Mouse (Mus musculus) mature B cell (primary cell): Measurements from ENCODE around the gene Apobec4.

Source experiments
- in situ Hi-C: fragments of 300-500 bp; cut with MboI; formaldehyde crosslinking; loops from 2 replicates; pipeline ENCODE4 v1.14.3; 2019

Apobec4 gene

DNA sequence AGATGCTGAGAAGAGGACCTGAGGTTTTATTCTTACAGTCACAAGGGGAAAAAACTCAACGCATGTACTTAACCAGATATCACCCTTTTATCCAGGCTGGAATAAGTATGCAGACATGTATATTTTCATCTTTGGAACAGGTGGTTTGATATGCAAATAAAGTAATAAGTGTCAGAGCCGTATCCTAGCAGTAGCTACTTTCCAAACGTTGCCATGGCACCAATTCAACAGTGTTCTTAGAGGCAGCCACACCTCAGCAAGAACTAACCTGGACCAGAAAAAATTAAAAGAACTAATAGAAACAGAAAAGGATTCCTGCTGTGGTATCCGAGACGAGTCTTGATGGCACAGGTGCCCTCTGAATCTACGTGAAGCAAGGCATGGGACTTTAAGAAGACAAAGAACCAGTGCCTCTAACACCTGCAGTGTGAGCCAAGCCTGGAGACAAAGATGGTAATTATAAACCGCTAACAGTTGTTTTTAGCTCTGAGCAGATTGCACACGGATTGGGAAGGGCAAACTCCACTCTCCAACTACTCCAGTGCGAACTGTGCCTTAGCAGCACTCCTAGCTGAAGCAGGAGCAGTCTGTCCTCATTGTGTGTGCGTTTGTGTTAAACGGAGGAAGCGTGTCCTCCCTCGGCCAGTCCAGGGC is at the start of gene Apobec4:
Gene Apobec4, plus strand, starts transcription at position 240 of the 654 bp plus-strand sequence.
- in situ Hi-C loops: no loop called here

DNA sequence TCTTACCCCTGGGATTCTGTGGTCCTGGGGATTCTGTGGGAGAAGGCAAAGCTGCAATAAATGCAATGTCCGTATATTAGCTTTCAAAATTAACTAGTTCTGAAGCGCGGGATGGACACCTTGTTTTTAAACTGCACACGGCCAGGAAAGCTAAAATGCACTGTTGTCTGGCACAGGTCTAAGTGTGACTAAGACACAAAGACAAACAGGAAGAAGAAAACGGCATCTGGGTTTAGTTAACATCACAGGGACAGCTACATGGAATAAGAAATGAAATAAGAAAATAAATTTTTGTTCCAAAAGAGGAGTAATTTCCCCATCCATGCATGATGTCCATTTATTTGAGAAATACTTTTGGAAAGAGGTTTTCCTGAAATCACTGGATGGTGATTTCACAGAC is 49.3 kb upstream of the Apobec4 start:
- in situ Hi-C loops: no loop called here

DNA sequence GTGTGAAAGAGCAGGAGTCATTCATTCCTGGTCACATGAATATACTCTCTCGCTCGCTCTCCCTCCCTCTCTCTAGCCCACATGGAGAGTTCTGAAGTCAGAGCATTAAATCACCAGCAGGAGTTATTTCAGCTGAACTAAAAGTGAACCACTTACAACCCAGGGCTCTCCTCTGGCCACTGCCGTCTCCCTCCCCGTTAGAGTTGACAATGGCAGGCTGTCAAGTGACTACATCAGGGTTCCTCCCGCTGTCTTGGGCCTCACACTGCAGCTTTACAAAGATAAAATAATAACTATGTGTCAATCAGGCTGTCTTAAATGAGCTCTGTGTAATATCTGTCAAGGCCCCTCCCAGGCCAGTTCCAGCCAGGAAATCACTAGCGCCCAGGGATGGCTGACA is 47.4 kb upstream of the Apobec4 start:
- in situ Hi-C loops: no loop called here

DNA sequence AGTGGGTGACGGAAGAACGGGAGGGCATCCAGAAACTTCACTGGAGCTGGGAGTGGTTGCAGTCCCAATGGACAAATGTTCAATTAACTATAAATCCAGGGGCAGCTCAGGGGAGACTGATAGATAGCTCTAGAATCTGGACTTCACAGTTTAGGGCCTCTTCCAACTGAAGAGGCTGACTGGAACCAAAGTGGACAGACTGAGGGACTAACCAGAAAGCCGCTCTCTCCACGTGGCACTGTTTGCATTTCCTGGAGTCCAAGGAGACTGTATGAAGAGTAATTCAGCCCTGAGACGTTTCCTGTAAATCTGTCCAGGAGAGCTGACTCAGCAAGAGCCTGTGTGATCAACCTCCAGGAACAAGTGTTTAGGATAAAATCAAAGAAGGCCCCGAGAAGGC is 46.4 kb upstream of the Apobec4 start:
- in situ Hi-C loops: no loop called here

DNA sequence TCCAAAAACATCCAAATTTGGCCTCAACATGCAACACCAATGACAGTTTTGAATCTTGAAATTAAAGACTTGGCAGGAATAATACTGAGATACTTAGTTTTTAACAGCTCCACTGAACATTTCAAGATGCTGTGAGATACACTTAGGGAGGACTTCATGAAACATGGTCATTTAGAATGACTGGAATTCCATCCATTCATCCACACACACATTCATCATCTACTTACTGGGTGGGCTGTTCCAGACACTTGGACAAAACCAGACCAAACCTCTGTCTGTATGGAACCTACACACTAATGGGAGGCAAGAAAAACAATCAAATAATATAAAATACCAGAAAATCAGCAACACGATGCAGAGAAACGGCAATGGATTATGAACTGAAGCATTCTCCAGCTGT is 42.8 kb upstream of the Apobec4 start:
- in situ Hi-C loops: no loop called here

DNA sequence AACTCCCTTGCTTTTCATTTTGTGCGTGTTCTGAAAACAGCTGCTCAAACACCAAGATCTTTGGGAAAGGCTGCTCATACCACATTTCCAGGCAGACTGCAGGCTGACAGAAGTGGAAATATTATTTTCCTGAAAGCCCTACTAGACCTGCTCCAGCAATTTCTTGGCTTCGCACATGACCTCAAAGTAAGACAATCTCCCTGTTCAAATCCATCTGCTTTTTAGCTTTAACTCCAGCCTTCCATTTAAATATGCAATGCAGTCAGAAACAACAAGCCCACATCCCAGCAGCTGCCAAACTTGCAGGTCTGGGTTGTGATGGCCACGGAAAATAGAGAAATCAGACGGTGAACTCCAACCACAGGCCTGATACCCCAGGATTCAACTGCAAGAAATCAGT is 39.3 kb upstream of the Apobec4 start:
- in situ Hi-C loops: no loop called here

DNA sequence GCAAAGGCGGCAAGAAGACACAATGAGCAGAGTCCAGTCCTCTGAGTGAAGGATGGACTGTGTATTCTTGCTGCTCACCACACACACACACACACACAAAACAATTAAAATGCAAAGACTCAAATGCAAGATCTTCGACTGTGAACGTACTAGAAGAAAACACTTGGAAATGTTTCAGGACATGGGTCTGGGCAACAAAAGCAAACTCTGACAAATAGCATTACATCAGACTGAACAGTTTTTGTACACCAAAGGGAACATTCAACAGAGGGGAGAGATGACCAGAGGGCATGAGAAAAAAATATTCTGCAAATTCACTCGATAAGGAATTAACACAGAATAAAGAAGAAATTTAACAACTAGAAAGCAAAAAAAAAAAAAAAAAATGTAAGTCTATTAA is 36.4 kb upstream of the Apobec4 start:
- in situ Hi-C loops: no loop called here

DNA sequence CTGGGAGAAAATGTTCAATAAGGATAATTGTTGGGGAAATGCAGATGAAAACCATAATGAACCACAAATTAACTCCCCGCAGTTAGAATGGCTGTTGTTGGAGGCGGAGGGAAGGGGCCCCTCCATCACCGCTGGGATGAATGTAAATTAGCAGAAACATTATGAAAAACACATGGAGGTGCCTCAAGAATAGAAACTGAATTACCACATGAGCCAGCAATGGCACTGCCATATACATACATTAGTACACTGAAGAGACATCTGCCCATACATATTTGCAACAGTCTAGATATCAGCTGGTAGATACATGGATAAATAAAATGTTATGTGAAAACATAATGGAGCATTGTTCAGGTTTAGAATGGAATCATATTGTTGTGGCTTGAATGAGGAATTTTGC is 35.9 kb upstream of the Apobec4 start:
- in situ Hi-C loops: no loop called here

DNA sequence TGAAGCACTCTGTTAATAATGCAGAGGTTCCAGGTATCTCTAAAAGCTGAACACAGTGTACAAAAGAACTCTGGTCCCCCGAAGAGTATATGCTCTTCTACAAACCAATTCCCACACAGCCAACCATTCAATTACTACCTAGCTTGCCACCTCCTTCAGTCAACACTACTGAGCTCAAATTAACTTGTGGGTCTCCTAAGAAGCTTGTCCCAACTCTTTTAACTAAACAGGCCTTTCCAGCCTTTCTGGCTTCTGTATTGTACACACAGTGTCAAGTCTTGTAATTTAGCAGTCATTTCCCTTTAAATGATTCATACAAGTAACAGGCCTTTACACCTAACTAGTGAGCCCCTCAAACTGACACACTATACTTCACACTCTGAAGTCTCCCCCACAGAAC is 33.0 kb upstream of the Apobec4 start:
- in situ Hi-C loops: no loop called here

DNA sequence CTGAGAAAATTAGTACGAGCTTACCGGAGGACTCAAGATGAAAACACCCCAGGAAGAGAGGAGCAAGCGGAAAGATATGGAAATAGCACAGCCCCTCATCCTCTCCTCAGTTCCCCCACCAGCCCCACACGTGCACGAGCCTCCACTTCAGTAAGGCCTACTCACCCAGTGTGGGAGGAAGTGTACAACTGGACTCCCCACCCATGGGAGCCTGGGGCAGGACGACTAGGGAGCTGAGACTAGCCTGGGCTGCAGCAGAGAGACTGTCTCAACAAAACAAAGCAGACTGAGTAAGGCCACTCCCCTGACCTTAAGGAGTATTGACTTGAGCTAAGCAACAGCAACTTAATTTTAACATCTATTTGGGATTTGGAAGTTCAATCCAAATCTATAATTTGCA is 32.2 kb upstream of the Apobec4 start:
- in situ Hi-C loops: no loop called here

DNA sequence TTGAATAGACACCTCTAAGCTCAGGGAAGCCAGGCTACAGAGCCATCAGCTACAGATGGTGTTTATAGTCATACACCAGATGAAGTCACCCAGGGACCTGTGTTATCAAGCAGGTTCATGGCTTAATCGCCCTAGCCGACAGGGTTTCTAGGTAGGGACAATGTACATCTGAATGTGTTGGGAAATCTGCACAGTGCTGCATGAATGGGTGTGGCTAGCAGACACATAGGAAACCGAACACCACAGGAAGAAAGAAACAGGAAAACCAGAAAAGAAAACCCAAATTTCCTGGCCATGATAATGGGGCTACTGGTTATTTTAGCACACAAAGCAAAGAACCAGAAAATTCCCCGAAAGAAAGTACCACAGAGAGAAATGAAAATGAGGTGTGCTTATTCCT is 29.4 kb upstream of the Apobec4 start:
- in situ Hi-C loops: no loop called here

DNA sequence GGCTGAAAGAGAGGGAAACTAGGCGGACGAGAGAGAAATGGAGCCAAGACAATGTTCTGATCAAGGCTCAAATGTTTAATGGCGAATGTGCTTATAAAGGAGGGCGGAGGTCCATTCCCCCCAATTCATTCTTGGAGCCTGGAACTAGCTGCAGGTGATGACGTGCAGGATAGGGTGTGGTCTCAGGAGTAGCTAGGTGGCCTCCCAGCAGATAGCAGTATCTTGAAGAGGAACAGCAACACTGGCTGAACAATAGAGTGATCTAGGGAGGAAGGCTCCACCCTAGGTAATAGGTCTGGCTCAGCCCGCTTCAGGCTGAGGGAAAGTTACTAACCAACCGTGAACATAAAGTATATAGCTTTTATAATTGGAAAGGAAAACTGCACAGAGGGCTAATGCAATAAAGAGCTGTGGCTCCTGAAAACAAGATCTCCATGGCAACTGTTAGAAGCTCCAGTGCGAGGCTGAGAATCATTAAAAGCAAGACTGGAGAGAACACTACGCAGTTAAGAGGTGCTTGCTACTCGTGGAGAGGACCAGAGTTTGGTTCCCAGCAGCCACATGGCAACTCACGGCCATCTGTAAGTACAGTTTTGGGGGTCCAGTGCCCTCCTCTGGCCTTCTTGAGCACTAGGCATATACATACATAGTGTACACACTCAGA is 28.7 kb upstream of the Apobec4 start:
- in situ Hi-C loops: no loop called here

DNA sequence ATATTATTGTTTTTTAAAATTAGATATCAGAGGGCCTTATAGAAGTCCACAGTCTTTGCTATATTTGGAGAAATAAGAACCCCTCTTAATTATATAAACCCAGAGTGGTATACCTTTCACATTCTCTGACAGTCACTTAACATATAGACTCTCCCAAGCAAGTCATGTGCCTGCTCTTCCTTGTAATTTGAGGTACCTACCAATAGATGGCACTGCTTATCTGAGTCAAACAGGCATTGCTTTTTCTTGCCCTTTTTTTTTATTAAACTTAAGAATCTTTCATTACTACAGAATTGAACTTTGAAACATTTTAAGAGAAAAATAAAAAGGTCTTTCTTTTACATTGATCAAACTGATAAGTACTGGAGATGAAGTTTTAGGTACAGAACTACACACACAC is 26.1 kb upstream of the Apobec4 start:
- in situ Hi-C loops: no loop called here

DNA sequence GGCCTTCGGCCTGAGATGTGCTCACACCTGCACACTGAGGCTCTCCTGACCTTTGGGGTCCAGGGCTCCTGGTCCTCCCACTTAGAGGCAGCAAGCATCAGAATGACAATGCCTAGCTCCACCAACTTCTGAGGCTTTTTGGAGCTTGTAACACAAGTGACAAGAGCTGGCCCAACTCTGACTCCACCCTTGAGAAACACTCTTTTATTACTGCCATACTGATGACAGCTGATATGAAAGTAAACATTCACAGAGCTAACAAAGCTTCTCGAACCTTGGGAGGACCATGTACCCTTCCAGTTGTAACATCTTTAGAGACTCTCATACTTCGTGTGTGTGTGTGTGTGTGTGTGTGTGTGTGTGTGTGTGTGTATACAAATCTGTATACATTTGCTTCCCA is 24.3 kb upstream of the Apobec4 start:
- in situ Hi-C loops: no loop called here

DNA sequence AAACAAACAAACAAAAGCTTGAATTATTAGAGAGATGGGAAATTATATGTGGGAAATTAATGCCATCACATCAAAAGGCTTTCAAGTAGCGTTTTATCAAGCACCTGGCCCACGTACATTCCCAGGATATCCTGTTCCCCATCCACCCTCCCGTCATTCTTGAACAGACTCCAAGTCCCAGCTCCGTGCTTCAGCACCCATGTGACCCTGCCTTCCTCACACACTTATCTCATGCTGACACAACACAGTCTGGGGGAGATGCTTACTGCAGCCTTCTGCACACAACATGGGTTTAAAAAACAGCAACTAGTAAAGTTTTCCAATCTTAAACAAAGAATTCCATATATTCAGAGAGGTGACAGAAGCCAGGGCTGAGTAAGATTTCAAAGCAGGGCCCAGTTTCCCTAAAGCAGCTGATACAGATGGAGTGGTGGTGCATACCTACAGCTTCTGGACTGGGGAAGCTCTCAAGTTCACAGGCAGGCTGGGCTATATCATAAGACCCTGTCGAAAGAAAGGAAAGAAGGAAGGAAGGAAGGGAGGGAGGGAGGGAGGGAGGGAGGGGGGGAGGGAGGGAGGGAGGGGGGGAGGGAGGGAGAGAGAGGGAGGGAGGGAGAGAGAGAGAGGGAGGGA is 22.6 kb upstream of the Apobec4 start:
- in situ Hi-C loops: no loop called here

DNA sequence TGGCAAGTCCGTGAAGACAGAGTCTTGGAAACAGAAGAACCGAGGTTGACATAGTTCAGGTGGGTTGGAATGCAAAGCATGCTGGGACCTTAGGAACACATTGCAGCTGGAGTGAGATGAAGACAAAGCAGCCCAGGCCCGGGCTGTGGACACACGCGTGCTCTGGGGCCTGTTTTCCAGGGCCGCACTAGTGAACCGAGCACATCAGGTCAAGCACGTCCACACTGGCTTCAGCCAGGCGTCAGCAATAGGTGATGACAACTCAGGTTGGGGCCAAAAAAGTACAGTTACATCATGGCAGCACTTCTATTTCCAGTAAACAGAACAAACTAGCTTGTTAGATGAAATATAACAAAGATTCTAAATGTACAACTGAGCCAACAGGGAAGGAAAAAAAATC is 11.6 kb upstream of the Apobec4 start:
- in situ Hi-C loops: no loop called here

DNA sequence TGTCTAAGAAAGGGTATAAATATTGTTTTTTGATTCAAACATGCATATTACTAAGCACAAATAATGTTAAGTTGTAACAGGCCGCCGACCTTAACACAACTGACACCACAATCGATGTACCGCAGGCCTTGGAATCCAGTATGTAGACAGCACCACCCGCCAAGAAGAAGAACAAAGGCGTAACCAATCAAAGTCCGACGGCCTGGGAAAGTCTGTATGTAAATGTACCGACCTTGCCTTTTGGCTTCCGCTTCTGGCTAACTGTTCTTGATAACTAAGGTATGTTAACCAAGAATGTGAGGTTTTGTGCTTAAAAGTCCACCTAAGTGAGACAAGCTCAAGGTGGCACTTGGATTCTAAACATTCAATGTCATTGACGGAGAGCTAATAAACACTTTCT is 11.0 kb upstream of the Apobec4 start:
- in situ Hi-C loops: no loop called here

DNA sequence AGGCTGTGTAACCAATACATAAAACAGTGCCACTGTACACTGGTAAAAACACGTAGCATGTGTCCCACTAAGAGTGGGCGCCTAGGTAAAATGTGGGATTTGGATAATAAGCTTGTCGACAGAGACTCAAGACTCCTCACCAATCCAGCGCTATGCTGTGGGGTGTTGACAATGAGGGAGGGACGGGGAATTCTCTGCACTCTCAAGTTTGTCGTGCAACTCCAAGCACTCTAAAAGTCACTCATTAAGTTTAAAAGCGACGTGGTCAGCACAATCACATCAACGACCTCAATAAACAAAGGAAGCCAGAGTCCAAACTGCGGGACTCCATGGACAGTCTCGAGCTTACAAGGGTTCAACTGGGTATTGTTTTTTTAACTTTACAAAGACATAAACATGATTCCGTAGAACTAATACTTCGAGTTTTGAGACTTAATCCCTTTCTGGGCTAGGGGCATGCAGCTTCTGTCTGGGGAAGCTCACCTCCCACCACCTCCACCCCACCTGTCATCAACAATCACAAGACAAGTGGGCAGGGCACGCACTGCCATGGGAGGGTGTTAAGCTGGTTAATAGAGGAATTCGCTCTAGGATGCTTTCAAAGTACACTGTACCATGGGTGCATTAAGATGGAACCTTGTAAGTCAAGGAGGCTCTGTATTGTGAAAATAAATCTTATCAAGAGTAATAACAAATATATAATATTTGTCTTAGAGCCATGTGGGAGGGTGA is 7.1 kb upstream of the Apobec4 start:
- in situ Hi-C loops: loop anchor here (10.0 kb wide), 1 partner anchor 218 kb away; no protein-coding TSS in a partner anchor

DNA sequence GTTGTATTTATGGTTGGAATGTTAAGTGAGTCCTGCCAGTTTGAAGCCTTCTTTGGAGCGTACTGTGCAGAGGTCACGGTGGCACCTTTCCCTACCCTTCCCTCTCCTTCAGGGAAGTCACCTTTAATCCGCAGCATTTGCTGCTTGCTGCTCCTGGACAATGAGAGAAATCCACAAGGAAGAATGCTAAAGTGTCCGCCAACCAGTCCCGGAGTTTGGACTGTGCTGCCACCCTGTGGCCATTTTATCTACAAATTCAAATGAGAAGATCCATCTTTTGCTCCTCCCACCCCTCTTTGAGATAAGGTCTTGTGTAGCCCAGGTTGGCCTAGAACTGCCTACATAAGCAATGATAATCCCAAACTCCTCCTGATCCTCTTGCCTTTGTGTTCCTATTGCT is 3.9 kb upstream of the Apobec4 start:
- in situ Hi-C loops: loop anchor here (10.0 kb wide), 1 partner anchor 222 kb away; no protein-coding TSS in a partner anchor

DNA sequence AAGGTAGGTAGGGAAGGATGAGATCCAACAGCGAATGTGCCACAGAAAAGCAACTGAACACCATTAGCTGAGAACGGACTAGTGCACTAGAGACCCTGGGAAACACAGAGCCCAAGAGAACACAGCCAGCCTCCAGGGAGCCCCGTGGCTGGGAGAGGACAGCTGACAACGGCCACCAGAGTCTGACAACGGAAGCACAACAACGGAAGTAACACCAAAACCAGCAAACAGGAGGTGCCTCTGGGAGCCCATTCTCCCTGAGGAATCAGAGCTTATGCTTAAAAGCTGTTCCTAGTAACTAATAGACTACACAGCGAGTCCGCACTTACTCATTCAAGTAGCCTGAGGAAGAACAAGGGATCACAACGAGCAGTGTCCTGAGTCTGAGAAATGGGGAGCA is 1.1 kb upstream of the Apobec4 start:
- in situ Hi-C loops: loop anchor here (10.0 kb wide), 1 partner anchor 224 kb away; no protein-coding TSS in a partner anchor

DNA sequence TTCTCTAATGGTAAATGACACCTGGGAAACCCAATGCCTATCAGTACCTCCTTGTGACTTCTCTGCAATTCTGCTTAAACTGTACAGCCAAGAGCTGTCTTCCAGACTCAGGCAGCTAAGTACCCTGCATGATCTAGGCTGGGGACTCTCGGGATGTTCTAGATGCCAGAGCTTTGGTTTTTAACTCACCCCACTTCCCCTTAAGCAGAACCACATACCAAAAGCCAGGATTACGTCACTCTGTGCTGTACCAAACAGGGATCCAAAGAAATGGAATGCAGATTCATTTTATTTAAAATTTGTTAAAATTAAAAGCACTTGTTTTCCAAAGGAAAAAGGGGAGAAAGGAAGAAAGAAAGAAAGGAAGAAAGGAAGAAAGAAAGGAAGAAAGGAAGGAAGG is 11.4 kb downstream of the Apobec4 start:
- in situ Hi-C loops: no loop called here

DNA sequence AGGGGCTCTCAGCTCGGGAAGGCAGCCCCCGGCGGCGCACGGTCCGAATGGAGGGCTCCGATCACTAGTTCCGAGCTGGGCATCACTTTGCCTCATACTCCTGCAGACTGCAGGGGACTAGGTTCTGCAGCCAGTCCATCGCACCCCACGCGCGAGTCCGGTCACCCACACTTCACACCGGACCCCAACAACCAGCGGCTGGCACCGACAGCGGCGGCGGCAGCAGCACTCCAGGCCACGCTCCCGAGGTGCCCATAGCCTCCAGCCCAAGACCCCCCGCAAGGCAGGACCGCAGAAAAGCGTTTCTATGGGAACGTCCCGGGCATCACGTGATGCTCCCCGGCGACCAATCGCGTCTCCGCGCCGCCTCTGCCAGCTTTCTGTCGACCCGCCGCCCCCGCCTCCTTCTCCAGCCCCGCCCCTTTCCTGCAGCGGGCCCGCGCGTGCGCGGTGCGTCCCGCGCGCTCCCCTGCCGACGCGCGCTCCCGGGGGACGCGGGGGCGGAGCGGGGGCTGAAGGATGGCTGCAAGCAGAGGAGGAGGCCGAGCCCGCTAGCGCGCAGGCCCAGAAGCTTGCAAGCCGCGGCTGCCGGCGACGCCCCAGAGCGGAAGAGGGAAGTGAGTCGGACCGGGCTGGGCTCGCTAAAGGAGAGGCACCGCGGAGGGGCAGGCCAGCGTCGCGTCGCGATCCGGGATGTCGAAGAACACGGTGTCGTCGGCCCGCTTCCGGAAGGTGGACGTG is 15.9 kb downstream of the Apobec4 start, which contains the start of the genes Rgl1 and Arpc5:
Gene Rgl1, minus strand, starts transcription at position 320 of the 741 bp plus-strand sequence.
Gene Arpc5, plus strand, starts transcription at position 511 of the 741 bp plus-strand sequence.
- in situ Hi-C loops: no loop called here
